Mouse (Mus musculus) hindbrain, embryonic 10.5 days (tissue): ENCODE results near the gene Prtn3. TPM values are rescaled to one million over a fixed set of nuclear protein-coding genes. Genes with fewer than 3 reads are reported as not detected.

Experiments used
- DNase-seq: peaks from one replicate; pipeline ENCODE4 v3.0.0-alpha.2; 2017; ENCODE audit warnings: low spot score
- H3K27ac ChIP-seq: fragments of 300-500 bp; sonication (generic); 2 replicates; pipeline ENCODE4 v1.5.1; 2016; ENCODE audit warnings: mild to moderate bottlenecking, moderate library complexity
- H3K27me3 ChIP-seq: fragments of 300-500 bp; sonication (generic); 2 replicates; pipeline ENCODE4 v1.6.1; 2016; ENCODE audit warnings: mild to moderate bottlenecking; ENCODE audit not compliant: poor library complexity, insufficient read depth, severe bottlenecking
- H3K36me3 ChIP-seq: fragments of 300-500 bp; sonication (generic); 2 replicates; pipeline ENCODE4 v1.6.1; 2016; ENCODE audit warnings: mild to moderate bottlenecking, moderate library complexity
- H3K4me1 ChIP-seq: fragments of 300-500 bp; sonication (generic); replicated peaks from 2 replicates; pipeline ENCODE4 v1.6.1; 2016; ENCODE audit warnings: mild to moderate bottlenecking
- H3K4me3 ChIP-seq: fragments of 300-500 bp; sonication (generic); 2 replicates; pipeline ENCODE4 v1.5.1; 2016; ENCODE audit warnings: mild to moderate bottlenecking, moderate library complexity
- H3K9me3 ChIP-seq: fragments of 300-500 bp; sonication (generic); 2 replicates; pipeline ENCODE4 v1.6.1; 2016; ENCODE audit warnings: mild to moderate bottlenecking, moderate library complexity
- WGBS: fragments of 180-500 bp; shearing (Covaris S2); methylation state at CpG from one replicate; pipeline ENCODE4 v1.1.7; 2016; 5-methylcytosine and 5-hydroxymethylcytosine counted together
- polyA plus RNA-seq: library from polyadenylated mRNA; unstranded; fragments of >200 nt; fragmentation: Nextera tagmentation; extraction: Ambion mirVana; gene quantifications from 2 replicates; pipeline ENCODE4 v1.2.1, GENCODE M21; 2016

Prtn3 gene
- polyA plus RNA-seq, 1 experiment from 2014 or later, result 15.1 TPM

GRCm38 (mm10) chr10:79909092-79909922 lies 35.0 kb downstream of the Prtn3 start:
- peaks cover 16% of the 10 kb centered on the region for H3K27me3 ChIP-seq
- H3K36me3 ChIP-seq, result peaks cover 64% of the 10 kb centered on the region
- 25% methylated on average over 14 of the region's 14 CpGs for WGBS
- H3K4me1 ChIP-seq, result peaks cover 28% of the 10 kb centered on the region
- DNase-seq, result peak; percentile 46
- peak overlapping the region; percentile 100 for H3K27ac ChIP-seq
- H3K9me3 ChIP-seq, result peaks cover 4% of the 10 kb centered on the region; the same call in 1 of the 2 replicates
- peak overlapping the region; percentile 75 for H3K4me3 ChIP-seq

DNA sequence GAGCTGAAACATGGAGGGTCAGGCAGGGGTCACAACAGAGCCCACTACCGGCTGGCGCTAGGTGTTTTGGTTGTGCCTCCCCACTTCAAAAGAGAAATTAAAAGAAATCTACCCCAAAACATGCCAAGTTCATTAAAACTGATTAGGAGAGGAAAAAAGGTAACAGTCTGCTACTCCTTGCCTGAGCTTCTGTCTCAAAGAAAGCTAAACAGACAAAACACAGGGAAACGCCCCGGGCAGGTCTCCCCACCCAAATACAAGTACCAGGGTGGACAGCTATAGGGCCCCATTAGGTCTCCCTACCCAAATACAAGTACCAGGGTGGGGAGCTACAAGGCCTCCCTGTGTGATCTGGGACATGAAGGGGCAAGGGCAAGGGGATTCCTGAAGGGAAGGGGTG lies 36.3 kb downstream of the Prtn3 start, which contains the start of gene Gm26602:
TSS of gene Gm26602 (plus strand) at position 301 of the 400 bp plus-strand sequence.
- H3K27me3 ChIP-seq, result peaks cover 9% of the 10 kb centered on the region; the same call in 1 of the 2 replicates
- H3K9me3 ChIP-seq, result no peaks in the 10 kb centered on the region
- H3K4me1 ChIP-seq, result peaks cover 41% of the 10 kb centered on the region
- H3K27ac ChIP-seq, result peak within 1 kb of the TSS; percentile 73; the same call in 1 of the 2 replicates
- H3K4me3 ChIP-seq, result peak within 1 kb of the TSS; percentile 75; the same call in 1 of the 2 replicates
- 94% methylated on average over 4 of the region's 4 CpGs for WGBS
- peaks cover 51% of the 10 kb centered on the region for H3K36me3 ChIP-seq
- no peak for DNase-seq

GRCm38 (mm10) chr10:79912412-79912811 lies 38.1 kb downstream of the Prtn3 start:
- no peaks in the 10 kb centered on the region for H3K9me3 ChIP-seq
- H3K27ac ChIP-seq, result no peak overlapping the region
- peaks cover 52% of the 10 kb centered on the region for H3K4me1 ChIP-seq
- H3K27me3 ChIP-seq, result peaks cover 5% of the 10 kb centered on the region
- H3K4me3 ChIP-seq, result no peak overlapping the region
- peaks cover 34% of the 10 kb centered on the region for H3K36me3 ChIP-seq
- 64% methylated on average over 20 of the region's 20 CpGs for WGBS
- DNase-seq, result no peak

DNA sequence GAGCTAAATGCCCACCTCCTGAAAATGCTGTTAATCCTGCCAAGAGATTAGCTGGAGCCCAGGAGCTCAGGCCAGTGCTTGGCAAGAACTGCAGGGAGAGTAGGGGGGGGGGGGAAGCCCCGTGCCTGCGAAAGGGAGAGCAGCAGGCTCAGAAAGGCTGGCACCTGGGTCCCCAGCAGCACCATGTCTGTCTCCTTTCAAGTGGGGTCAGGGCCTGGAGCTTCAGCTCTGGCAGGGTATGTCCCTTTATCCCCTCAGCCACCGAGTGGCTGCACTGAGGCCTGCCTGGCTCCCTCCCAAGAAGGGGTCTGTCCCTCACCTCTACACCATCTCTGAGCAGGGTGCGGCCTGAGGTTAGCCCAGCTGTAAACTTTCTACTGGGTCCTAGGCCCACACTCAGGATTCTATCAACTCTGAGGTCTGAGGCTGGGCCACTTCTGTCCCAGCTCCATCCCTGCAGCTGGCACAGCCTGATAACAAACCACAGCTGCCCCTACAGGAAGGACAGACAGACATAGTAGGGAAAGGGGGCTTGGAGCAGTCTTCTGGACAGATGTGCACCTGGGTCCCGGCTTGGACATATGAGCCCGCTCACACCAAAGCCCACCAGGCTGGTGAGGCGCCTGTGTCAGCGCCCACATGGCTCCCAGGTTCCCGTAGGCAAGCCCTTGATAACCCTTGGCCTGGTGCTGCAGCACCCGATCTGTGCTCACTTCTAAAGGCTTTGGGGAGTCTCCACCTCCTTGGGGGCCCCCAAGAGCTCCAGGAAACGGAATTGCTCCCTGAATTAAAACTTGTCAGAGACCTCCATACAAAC lies 40.1 kb downstream of the Prtn3 start:
- H3K4me1 ChIP-seq, result peaks cover 60% of the 10 kb centered on the region
- H3K27ac ChIP-seq, result peak overlapping the region; percentile 45; the same call in 1 of the 2 replicates
- DNase-seq, result no peak
- peaks cover 24% of the 10 kb centered on the region for H3K27me3 ChIP-seq
- 70% methylated on average over 11 of the region's 11 CpGs for WGBS
- peak overlapping the region; percentile 73; the same call in 1 of the 2 replicates for H3K4me3 ChIP-seq
- peaks cover 34% of the 10 kb centered on the region for H3K36me3 ChIP-seq
- no peaks in the 10 kb centered on the region for H3K9me3 ChIP-seq

- H3K27ac ChIP-seq, result no peak overlapping the region
- WGBS, result 74% methylated on average over 7 of the region's 7 CpGs
- H3K36me3 ChIP-seq, result peaks cover 34% of the 10 kb centered on the region
- no peaks in the 10 kb centered on the region for H3K9me3 ChIP-seq
- H3K4me1 ChIP-seq, result peaks cover 62% of the 10 kb centered on the region
- H3K4me3 ChIP-seq, result peak overlapping the region; percentile 73; the same call in 1 of the 2 replicates
- H3K27me3 ChIP-seq, result peaks cover 32% of the 10 kb centered on the region
- DNase-seq, result no peak
Observed at GRCm38 (mm10) chr10:79914948-79915596, 40.8 kb downstream of the Prtn3 start.

- peaks cover 26% of the 10 kb centered on the region for H3K36me3 ChIP-seq
- peaks cover 42% of the 10 kb centered on the region for H3K27me3 ChIP-seq
- no peaks in the 10 kb centered on the region for H3K9me3 ChIP-seq
- peak overlapping the region; percentile 92 for H3K27ac ChIP-seq
- peaks cover 71% of the 10 kb centered on the region for H3K4me1 ChIP-seq
- no peak for DNase-seq
- H3K4me3 ChIP-seq, result peak overlapping the region; percentile 73
- 7% methylated on average over 8 of the region's 8 CpGs for WGBS
Observed at GRCm38 (mm10) chr10:79916081-79916480, 41.8 kb downstream of the Prtn3 start.

DNA sequence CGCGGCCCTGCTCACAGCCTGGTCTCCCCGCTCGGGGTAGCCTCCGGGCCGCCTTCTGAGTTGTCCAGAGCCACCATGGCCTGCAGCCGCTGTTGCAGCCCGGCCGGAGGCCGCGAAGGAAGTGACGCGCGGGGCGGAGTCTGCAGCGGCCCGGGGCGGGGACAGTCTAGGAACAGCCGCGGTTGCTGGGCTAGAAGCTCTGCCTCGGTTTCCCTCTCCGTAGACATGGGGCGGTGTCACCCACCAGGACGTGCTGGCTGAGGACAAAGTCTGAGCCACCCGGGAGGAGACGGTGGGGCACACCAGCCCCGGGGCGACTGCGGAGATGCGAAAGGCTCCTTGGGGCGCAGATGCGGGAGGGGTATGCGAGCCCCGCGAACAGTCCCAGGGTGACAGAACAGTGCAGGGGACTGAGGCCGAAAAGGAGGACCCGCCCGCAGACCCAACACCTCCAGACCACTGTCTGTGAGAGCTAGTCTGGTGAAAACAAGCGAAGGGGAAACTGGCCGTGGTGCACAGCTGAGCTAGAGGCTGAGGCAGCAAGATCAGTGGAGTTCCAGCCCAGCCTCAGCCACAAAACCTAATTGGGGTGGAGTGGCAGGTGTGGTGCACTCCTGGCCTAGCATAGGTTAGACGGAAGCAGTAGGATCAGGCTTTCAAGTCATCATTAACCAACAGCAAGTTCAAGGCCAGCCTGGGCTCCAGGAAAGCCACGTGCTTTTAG lies 42.7 kb downstream of the Prtn3 start, which contains the start of gene Kiss1r:
TSS of gene Kiss1r (plus strand) at position 164 of the 724 bp plus-strand sequence.
- peaks cover 17% of the 10 kb centered on the region for H3K36me3 ChIP-seq
- peak within 1 kb of the TSS; percentile 92 for H3K27ac ChIP-seq
- DNase-seq, result peak; percentile 86
- peak within 1 kb of the TSS; percentile 73 for H3K4me3 ChIP-seq
- H3K27me3 ChIP-seq, result peaks cover 51% of the 10 kb centered on the region
- H3K4me1 ChIP-seq, result peaks cover 77% of the 10 kb centered on the region
- no peaks in the 10 kb centered on the region for H3K9me3 ChIP-seq
- 3% methylated on average over 42 of the region's 42 CpGs for WGBS

DNA sequence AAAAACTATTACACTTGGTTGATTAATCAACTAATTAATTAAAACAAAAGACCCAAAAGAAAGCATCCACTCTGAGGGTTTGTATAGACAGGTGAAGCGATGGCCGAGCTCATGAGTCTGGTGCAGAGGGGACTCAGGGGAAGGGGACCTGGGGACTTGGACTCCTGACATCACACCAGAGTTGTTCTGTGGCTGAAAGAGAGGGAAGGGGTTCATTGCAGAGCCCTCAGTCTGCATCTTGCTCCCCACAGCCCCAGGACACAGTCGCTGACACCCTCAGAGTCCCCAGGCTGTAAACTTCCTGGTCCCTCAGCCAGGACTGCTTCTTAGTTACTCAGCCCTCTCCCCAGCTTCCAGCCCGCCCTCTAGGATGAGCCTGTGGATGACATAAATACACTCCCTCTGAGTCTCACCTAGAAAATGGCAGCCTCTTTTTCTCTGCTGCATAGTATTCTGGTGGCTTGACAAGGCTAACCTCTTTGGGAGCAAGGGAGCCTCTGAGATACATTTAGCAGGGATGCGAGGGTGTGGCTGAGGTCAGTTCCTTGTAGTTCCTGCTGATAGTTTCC lies 43.3 kb downstream of the Prtn3 start:
- peaks cover 10% of the 10 kb centered on the region for H3K36me3 ChIP-seq
- WGBS, result 70% methylated on average over 5 of the region's 5 CpGs
- H3K27ac ChIP-seq, result no peak overlapping the region
- peaks cover 77% of the 10 kb centered on the region for H3K4me1 ChIP-seq
- H3K27me3 ChIP-seq, result peaks cover 57% of the 10 kb centered on the region
- no peak for DNase-seq
- no peaks in the 10 kb centered on the region for H3K9me3 ChIP-seq
- H3K4me3 ChIP-seq, result peak overlapping the region; percentile 73

DNA sequence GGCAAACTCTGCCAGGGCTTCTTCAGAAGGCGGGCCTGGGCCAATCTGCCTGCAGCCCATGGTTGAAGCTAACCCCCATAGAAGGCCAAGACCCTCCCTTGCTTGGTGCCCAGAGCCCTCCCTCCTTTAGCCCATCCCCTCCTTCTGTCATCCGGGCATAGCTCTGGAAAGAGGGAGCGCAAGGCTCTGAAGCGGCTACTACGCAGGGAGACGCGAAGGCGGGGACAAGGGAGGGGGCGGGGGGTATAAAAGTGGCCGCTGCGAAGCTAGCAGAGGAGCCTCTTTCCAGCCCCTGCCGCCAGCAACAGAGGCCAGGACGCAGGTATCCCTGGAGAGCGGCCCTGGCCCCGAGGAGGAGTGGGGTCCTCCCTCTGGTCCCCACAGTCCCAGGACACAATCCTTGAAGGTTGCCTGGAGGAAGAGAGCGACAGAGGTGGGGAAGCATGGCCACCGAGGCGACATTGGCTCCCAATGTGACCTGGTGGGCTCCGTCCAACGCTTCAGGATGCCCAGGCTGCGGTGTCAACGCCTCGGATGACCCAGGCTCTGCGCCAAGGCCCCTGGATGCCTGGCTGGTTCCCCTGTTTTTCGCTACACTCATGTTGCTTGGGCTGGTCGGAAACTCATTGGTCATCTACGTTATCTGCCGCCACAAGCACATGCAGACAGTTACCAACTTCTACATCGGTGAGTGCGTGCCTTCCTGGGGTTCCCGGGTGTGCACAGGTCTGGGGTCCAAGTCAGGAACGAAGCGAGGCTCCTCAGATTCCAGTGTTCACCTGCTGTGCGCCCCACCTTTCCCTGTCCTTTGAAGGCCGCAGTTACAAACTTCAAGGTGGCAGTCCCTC lies 44.2 kb downstream of the Prtn3 start:
- Histone ChIP-seq H3K4me1 (peaks cover 77% of the 10 kb centered on the region), H3K27ac (peak overlapping the region; percentile 23; the same call in 1 of the 2 replicates), H3K9me3 (no peaks in the 10 kb centered on the region), H3K27me3 (peaks cover 66% of the 10 kb centered on the region), H3K4me3 (peak overlapping the region; percentile 73), H3K36me3 (peaks cover 2% of the 10 kb centered on the region; the same call in 1 of the 2 replicates)
- peak; percentile 33 for DNase-seq
- WGBS, result 4% methylated on average over 35 of the region's 35 CpGs

DNA sequence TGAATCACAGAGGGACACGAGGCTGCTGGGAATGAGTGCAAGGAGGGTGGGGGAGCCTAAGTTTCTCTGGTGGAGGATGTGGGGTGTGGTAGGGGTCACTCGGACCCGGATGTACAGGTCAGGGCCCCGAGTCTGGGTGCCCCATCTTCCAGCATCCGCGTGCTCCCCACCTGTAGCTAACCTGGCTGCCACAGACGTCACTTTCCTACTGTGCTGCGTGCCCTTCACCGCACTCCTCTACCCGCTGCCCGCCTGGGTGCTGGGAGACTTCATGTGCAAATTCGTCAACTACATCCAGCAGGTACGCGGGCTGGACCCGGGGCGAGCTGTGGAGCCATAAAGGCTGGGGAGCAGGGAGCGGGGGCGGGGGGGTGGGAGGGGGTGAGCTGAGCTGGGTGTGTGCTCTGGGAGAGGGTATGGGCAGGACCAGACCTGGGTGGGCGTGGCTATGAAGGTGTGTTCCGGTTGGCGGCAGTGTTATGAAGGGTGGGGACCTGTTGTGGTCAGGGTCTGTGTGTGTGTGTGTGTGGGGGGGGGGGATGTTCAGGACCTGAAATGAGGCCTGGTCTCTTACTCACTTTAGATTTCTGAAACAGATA lies 45.1 kb downstream of the Prtn3 start:
- Histone ChIP-seq H3K4me1 (peaks cover 71% of the 10 kb centered on the region), H3K27ac (no peak overlapping the region), H3K36me3 (no peaks in the 10 kb centered on the region), H3K4me3 (peak overlapping the region; percentile 44), H3K27me3 (peaks cover 74% of the 10 kb centered on the region), H3K9me3 (no peaks in the 10 kb centered on the region)
- 4% methylated on average over 20 of the region's 21 CpGs for WGBS
- DNase-seq, result no peak
